Mouse (Mus musculus) cortical plate, adult 2 months (tissue): Measurements from ENCODE around the gene Tbc1d15. TPM values are rescaled to one million over a fixed set of nuclear protein-coding genes. Genes with fewer than 3 reads are reported as not detected.

Source experiments
- H3K27ac ChIP-seq: fragments of 200-500 bp; 2 replicates; pipeline ENCODE4 v1.5.1; 2012; ENCODE audit warnings: low read length, control low read depth, inconsistent platforms; ENCODE audit not compliant: insufficient read depth
- H3K4me1 ChIP-seq: fragments of 200-500 bp; 2 replicates; pipeline ENCODE4 v1.6.1; 2011; ENCODE audit warnings: low read length; ENCODE audit not compliant: control insufficient read depth, insufficient read depth
- H3K4me3 ChIP-seq: fragments of 200-500 bp; 2 replicates; pipeline ENCODE4 v1.5.1; 2011; ENCODE audit warnings: mild to moderate bottlenecking, low read length, control low read depth; ENCODE audit not compliant: insufficient read depth
- CTCF ChIP-seq: fragments of 200-500 bp; IDR thresholded peaks from 2 replicates; pipeline ENCODE4 v1.5.1; 2011; ENCODE audit warnings: mild to moderate bottlenecking, control low read depth, low read length; ENCODE audit not compliant: insufficient read depth; ENCODE audit errors: extremely low read depth
- POLR2A ChIP-seq: fragments of 200-500 bp; IDR thresholded peaks from 2 replicates; pipeline ENCODE4 v1.6.1; 2011; ENCODE audit warnings: mild to moderate bottlenecking, low read length, control low read depth; ENCODE audit not compliant: insufficient read depth; ENCODE audit errors: extremely low read depth
- polyA plus RNA-seq: library from polyadenylated mRNA; depleted of rRNA; stranded (reverse); fragments of >200 nt; gene quantifications from 2 replicates; pipeline ENCODE4 v1.2.3, GENCODE M21; 2012; rRNA removed

Tbc1d15 gene
- polyA plus RNA-seq, 1 experiment, result 30.8 TPM

DNA sequence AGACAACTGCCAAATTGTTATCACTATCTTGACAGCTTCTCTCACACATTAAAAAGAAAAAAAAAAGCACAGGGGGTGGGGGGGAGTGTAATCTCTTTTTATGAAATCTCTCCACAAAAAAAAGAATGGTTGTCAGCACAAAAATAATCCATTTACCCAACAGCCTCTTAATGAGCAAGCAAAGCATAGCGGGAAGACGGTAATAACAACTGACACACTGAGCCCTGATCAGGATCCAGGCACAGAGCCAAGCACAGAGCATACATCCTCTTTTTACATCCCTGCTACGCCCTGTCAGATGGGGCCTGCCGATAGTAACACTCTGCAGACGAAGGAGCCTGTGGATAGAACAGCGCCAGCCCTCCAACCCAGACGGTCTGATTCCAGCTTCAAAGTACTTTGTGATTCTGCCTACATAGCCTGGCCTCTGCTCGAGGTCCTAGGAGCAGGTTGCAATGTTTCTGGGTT is 79.9 kb downstream of the Tbc1d15 start:
- 0 out of 2 replicates have a peak, but pooled peaks cover 4% of the 10 kb centered on the region for H3K4me1 ChIP-seq
- no peak overlapping the region for H3K4me3 ChIP-seq
- TF ChIP-seq POLR2A (no peak), CTCF (no peak)
- no peak overlapping the region for H3K27ac ChIP-seq

DNA sequence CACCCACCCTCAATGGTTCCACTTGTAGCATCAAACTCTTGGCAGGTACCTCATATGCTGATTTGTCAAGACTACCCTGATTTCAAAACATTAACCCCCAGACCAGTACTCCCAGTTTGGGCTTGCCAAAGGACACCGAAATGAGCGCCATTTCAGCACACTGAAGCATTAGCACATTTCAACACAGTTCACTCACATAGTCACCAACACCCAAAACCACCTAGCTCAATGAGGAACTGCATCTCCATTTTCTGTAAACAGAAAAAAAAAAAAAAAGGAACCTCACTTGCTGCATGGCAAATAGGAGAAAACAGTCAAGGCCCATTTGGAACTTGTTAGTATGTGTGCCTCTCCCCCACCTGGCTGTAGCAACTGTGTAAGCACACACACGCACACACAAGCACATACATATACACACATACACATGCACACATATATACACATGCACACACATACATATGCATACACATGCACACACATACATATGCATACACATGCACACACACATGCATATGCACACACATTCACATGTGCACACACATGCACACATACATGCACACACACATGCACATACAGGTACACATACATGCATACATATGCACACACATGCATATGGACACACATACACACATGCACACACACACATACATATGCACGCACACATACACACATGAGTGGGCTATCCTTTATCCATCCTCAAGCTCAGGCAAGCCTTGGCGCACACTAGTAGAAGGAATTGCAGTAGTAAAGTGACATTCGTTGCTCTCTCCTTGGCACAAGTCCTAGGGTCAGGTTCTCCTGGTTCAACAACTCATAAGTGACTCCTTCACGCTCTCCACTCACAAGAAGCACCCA is 80.5 kb downstream of the Tbc1d15 start:
- no peak overlapping the region for H3K27ac ChIP-seq
- TF ChIP-seq POLR2A, result no peak
- TF ChIP-seq CTCF, result no peak
- 0 out of 2 replicates have a peak, but pooled peaks cover 4% of the 10 kb centered on the region for H3K4me1 ChIP-seq
- H3K4me3 ChIP-seq, result no peak overlapping the region

DNA sequence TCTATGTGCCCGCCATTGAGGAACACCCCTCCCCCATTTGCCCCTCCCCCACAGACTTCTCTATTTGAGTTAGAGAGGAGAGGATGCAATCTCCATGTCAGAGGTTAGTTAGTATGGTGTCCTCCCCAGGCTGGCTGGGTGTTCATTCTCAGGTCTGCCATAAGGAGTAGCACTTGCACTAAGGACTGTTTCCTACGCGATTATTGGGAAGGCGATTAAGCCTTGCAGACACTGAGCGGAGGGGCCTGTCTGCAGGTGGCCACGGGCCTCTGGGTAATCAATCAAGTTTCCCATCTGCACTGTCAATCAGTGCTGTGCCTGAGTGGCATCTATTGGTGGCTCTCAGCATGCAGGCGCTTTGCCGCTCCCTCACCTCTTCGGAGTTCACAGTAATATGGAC is 81.9 kb downstream of the Tbc1d15 start:
- no peak overlapping the region for H3K27ac ChIP-seq
- no peak overlapping the region for H3K4me3 ChIP-seq
- H3K4me1 ChIP-seq, result 0 out of 2 replicates have a peak, but pooled peaks cover 4% of the 10 kb centered on the region
- TF ChIP-seq POLR2A (no peak), CTCF (no peak)

DNA sequence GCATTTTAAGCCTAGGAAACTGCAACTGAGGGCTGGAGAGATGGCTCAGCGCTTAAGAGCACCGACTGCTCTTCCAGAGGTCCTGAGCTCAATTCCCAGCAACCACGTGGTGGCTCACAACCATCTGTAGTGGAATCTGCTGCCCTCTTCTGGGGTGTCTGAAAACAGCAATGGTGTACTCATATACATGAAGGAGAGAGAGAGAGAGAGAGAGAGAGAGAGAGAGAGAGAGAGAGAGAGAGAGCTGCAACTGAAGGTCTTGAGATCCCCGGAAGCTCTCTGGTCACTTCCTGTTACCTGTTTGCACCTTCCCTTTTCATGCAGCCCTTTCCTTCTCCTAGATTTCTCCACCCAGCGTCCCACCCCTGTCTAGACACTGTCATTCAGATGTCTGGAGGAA is 91.0 kb downstream of the Tbc1d15 start:
- TF ChIP-seq CTCF (no peak), POLR2A (no peak)
- Histone ChIP-seq H3K4me1 (no peaks in the 10 kb centered on the region), H3K4me3 (no peak overlapping the region), H3K27ac (no peak overlapping the region)

Other genes with a start within 250 kb of the Tbc1d15 start
- gene Tph2, start 66.4 kb downstream of the Tbc1d15 start, polyA plus RNA-seq, result 1.5 and 1.8 TPM in 2 replicates
- 40.8 and 41.1 TPM in 2 replicates for gene Rab21, start 64.1 kb upstream of the Tbc1d15 start, polyA plus RNA-seq
- 31.2 and 33.5 TPM in 2 replicates for gene Tmem19, start 111.0 kb upstream of the Tbc1d15 start, polyA plus RNA-seq
- 12.9 and 13.2 TPM in 2 replicates for gene Thap2, start 133.0 kb upstream of the Tbc1d15 start, polyA plus RNA-seq
- gene Zfc3h1, start 133.5 kb upstream of the Tbc1d15 start, polyA plus RNA-seq, result 103 and 105 TPM in 2 replicates